Mouse (Mus musculus) CH12.LX (cell line): ENCODE results near the gene Uspl1.

Source experiments
- CTCF ChIP-seq, 2 experiments: IDR thresholded peaks in 1 of 2; conservative IDR thresholded peaks in 1 of 2; 2 replicates each; pipeline ENCODE4 v1.5.1; 2011 to 2012; ENCODE audit warnings: low read depth in 2 of 2, low read length in 2 of 2, improper control_type of control experiment in 1 of 2, inconsistent platforms in 1 of 2, mild to moderate bottlenecking in 1 of 2, moderate library complexity in 1 of 2
- E2F4 ChIP-seq: IDR thresholded peaks from 2 replicates; pipeline ENCODE4 v1.6.1; 2011; ENCODE audit warnings: low read depth, low read length, improper control_type of control experiment; ENCODE audit not compliant: insufficient replicate concordance
- EP300 ChIP-seq: IDR thresholded peaks from 2 replicates; pipeline ENCODE4 v1.6.1; 2011; ENCODE audit warnings: low read length, improper control_type of control experiment
- ETS1 ChIP-seq: conservative IDR thresholded peaks from 2 replicates; pipeline ENCODE4 v1.6.1; 2012; ENCODE audit warnings: low read depth, mild to moderate bottlenecking, inconsistent platforms, low read length, improper control_type of control experiment, moderate library complexity
- MXI1 ChIP-seq: IDR thresholded peaks from 2 replicates; pipeline ENCODE4 v1.6.1; 2011; ENCODE audit warnings: mild to moderate bottlenecking, low read depth, low read length, improper control_type of control experiment
- MYC ChIP-seq: IDR thresholded peaks from 2 replicates; pipeline ENCODE4 v1.6.1; 2011; ENCODE audit warnings: low read depth, mild to moderate bottlenecking, improper control_type of control experiment, low read length

GRCm38 (mm10) chr5:149156886-149157563 lies 27.1 kb upstream of the Uspl1 start:
- TF ChIP-seq MXI1 (no peak), EP300 (no peak), ETS1 (no peak), E2F4 (no peak), CTCF (conservative IDR thresholded peaks at IDR 0.05 in 1 of 2, IDR thresholded peaks at IDR 0.05 in 1 of 2; ENCODE audit: low read depth in 2 of 2, low read length in 2 of 2) (no peak), MYC (no peak)
